Mouse (Mus musculus) liver, embryonic 16.5 days (tissue): ENCODE measurements around the gene Loxl4. TPM values are rescaled to one million over a fixed set of nuclear protein-coding genes. Genes with fewer than 3 reads are reported as not detected.

Source experiments
- ATAC-seq: fragments of 200-750 bp; cut with Nextera tagmentation; 2 replicates; pipeline ENCODE4 v1.8.0; 2017; ENCODE audit warnings: low read depth, mild to moderate bottlenecking, moderate number of reproducible peaks, moderate library complexity
- H3K27ac ChIP-seq: fragments of 300-500 bp; sonication (generic); 2 replicates; pipeline ENCODE4 v1.5.1; 2014; ENCODE audit warnings: mild to moderate bottlenecking, low read length
- H3K27me3 ChIP-seq: fragments of 300-500 bp; sonication (generic); 2 replicates; pipeline ENCODE4 v1.6.1; 2014; ENCODE audit warnings: low read depth, low read length, mixed read lengths; ENCODE audit not compliant: control insufficient read depth, insufficient read depth
- H3K36me3 ChIP-seq: fragments of 300-500 bp; sonication (generic); 2 replicates; pipeline ENCODE4 v1.6.1; 2014; ENCODE audit warnings: mild to moderate bottlenecking; ENCODE audit not compliant: control insufficient read depth, insufficient read depth
- H3K4me1 ChIP-seq: fragments of 300-500 bp; sonication (generic); 2 replicates; pipeline ENCODE4 v1.6.1; 2014; ENCODE audit warnings: low read depth, low read length, mixed read lengths; ENCODE audit not compliant: control insufficient read depth
- H3K4me2 ChIP-seq: fragments of 300-500 bp; sonication (generic); 2 replicates; pipeline ENCODE4 v1.6.1; 2014; ENCODE audit warnings: low read depth, low read length, mixed read lengths
- H3K4me3 ChIP-seq: fragments of 300-500 bp; sonication (generic); 2 replicates; pipeline ENCODE4 v1.5.1; 2014; ENCODE audit warnings: low read depth, mild to moderate bottlenecking, low read length
- H3K9ac ChIP-seq: fragments of 300-500 bp; sonication (generic); 2 replicates; pipeline ENCODE4 v1.6.1; 2014; ENCODE audit warnings: low read depth, low read length
- H3K9me3 ChIP-seq: fragments of 300-500 bp; sonication (generic); replicated peaks from 2 replicates; pipeline ENCODE4 v1.6.1; 2016; ENCODE audit warnings: low read length; ENCODE audit not compliant: control insufficient read depth
- WGBS: fragments of 180-500 bp; shearing (Covaris S2); extraction: QIAGEN DNeasy Blood & Tissue Kit; methylation state at CpG from one replicate; pipeline ENCODE4 v1.1.7; 2014; ENCODE audit not compliant: insufficient replicate concordance; 5-methylcytosine and 5-hydroxymethylcytosine counted together
- polyA plus RNA-seq: library from polyadenylated mRNA; unstranded; fragments of >200 nt; fragmentation: Nextera tagmentation; extraction: Ambion mirVana; gene quantifications from 2 replicates; pipeline ENCODE4 v1.2.1, GENCODE M21; 2015

Loxl4 gene
- polyA plus RNA-seq, 1 experiment from 2014 or later, result 0.09 TPM

- Histone ChIP-seq H3K4me1 (peaks cover 19% of the 10 kb centered on the region), H3K9me3 (no peaks in the 10 kb centered on the region), H3K36me3 (peaks cover 5% of the 10 kb centered on the region), H3K4me3 (0 out of 2 replicates have a peak overlapping the region, but pooled peaks have one; percentile 1), H3K4me2 (no peak overlapping the region), H3K9ac (no peak overlapping the region; the same call in 1 of the 2 replicates), H3K27me3 (no peaks in the 10 kb centered on the region), H3K27ac (peak overlapping the region; percentile 34)
- peak; percentile 73 for ATAC-seq
- WGBS, result 57% methylated on average over 3 of the region's 3 CpGs
Measured at GRCm38 (mm10) chr19:42584188-42584587, 28.4 kb downstream of the Loxl4 start.

GRCm38 (mm10) chr19:42583677-42584076, 28.9 kb downstream of the Loxl4 start:
- peak overlapping the region; percentile 89 for H3K27ac ChIP-seq
- H3K36me3 ChIP-seq, result peaks cover 5% of the 10 kb centered on the region
- peak overlapping the region; percentile 41; the same call in 1 of the 2 replicates for H3K4me2 ChIP-seq
- peak overlapping the region; percentile 33 for H3K9ac ChIP-seq
- peaks cover 19% of the 10 kb centered on the region for H3K4me1 ChIP-seq
- H3K27me3 ChIP-seq, result no peaks in the 10 kb centered on the region
- 51% methylated on average over 5 of the region's 5 CpGs for WGBS
- H3K4me3 ChIP-seq, result peak overlapping the region; percentile 10; the same call in 1 of the 2 replicates
- ATAC-seq, result peak; percentile 80
- no peaks in the 10 kb centered on the region for H3K9me3 ChIP-seq

- H3K4me1 ChIP-seq, result peaks cover 19% of the 10 kb centered on the region
- H3K9ac ChIP-seq, result peak overlapping the region; percentile 33
- 67% methylated on average over 13 of the region's 13 CpGs for WGBS
- peak overlapping the region; percentile 89 for H3K27ac ChIP-seq
- H3K9me3 ChIP-seq, result no peaks in the 10 kb centered on the region
- H3K36me3 ChIP-seq, result peaks cover 5% of the 10 kb centered on the region
- H3K27me3 ChIP-seq, result no peaks in the 10 kb centered on the region
- peak overlapping the region; percentile 16; the same call in 1 of the 2 replicates for H3K4me3 ChIP-seq
- peak overlapping the region; percentile 41; the same call in 1 of the 2 replicates for H3K4me2 ChIP-seq
- peak; percentile 65 for ATAC-seq
Measured at GRCm38 (mm10) chr19:42582811-42583370, 29.7 kb downstream of the Loxl4 start.

- peak; percentile 31; the same call in 1 of the 2 replicates for ATAC-seq
- H3K4me3 ChIP-seq, result no peak overlapping the region
- WGBS, result 43% methylated on average over 4 of the region's 4 CpGs
Measured at GRCm38 (mm10) chr19:42580701-42581100, 31.9 kb downstream of the Loxl4 start.

GRCm38 (mm10) chr19:42578631-42579030, 34.0 kb downstream of the Loxl4 start:
- no peaks in the 10 kb centered on the region; the same call in none of the 2 replicates for H3K36me3 ChIP-seq
- no peak for ATAC-seq
- 88% methylated on average over 4 of the region's 4 CpGs for WGBS

More at GRCm38 (mm10) chr19:42580701-42581100, 31.9 kb downstream of the Loxl4 start:
- no peak overlapping the region for H3K9ac ChIP-seq
- no peaks in the 10 kb centered on the region for H3K9me3 ChIP-seq
- peaks cover 19% of the 10 kb centered on the region for H3K4me1 ChIP-seq
- no peaks in the 10 kb centered on the region for H3K27me3 ChIP-seq
- no peak overlapping the region for H3K27ac ChIP-seq
- no peaks in the 10 kb centered on the region; the same call in none of the 2 replicates for H3K36me3 ChIP-seq
- no peak overlapping the region for H3K4me2 ChIP-seq

GRCm38 (mm10) chr19:42576856-42577255, 35.8 kb downstream of the Loxl4 start:
- no peak for ATAC-seq
- Histone ChIP-seq H3K9ac (no peak overlapping the region), H3K4me1 (no peaks in the 10 kb centered on the region), H3K9me3 (no peaks in the 10 kb centered on the region), H3K4me3 (no peak overlapping the region), H3K27ac (no peak overlapping the region), H3K27me3 (no peaks in the 10 kb centered on the region), H3K4me2 (no peak overlapping the region), H3K36me3 (no peaks in the 10 kb centered on the region)
- WGBS, result 71% methylated on average over 1 of the region's 1 CpGs

More at GRCm38 (mm10) chr19:42578631-42579030, 34.0 kb downstream of the Loxl4 start:
- H3K9ac ChIP-seq, result no peak overlapping the region
- H3K27ac ChIP-seq, result no peak overlapping the region
- no peak overlapping the region for H3K4me2 ChIP-seq
- H3K4me3 ChIP-seq, result no peak overlapping the region
- H3K27me3 ChIP-seq, result no peaks in the 10 kb centered on the region
- peaks cover 11% of the 10 kb centered on the region for H3K4me1 ChIP-seq
- H3K9me3 ChIP-seq, result no peaks in the 10 kb centered on the region

- Histone ChIP-seq H3K9ac (no peak overlapping the region), H3K27me3 (no peaks in the 10 kb centered on the region), H3K4me2 (no peak overlapping the region), H3K4me3 (no peak overlapping the region), H3K27ac (no peak overlapping the region), H3K9me3 (no peaks in the 10 kb centered on the region), H3K36me3 (no peaks in the 10 kb centered on the region), H3K4me1 (no peaks in the 10 kb centered on the region)
- ATAC-seq, result no peak
- WGBS, result 35% methylated on average over 2 of the region's 2 CpGs
Measured at GRCm38 (mm10) chr19:42575317-42575716, 37.3 kb downstream of the Loxl4 start.

GRCm38 (mm10) chr19:42571291-42571690, 41.3 kb downstream of the Loxl4 start:
- no peaks in the 10 kb centered on the region for H3K36me3 ChIP-seq
- H3K9ac ChIP-seq, result no peak overlapping the region
- ATAC-seq, result no peak
- no peak overlapping the region for H3K4me2 ChIP-seq
- H3K4me1 ChIP-seq, result no peaks in the 10 kb centered on the region
- no peaks in the 10 kb centered on the region for H3K9me3 ChIP-seq
- WGBS, result 72% methylated on average over 4 of the region's 4 CpGs
- no peak overlapping the region for H3K4me3 ChIP-seq
- H3K27me3 ChIP-seq, result no peaks in the 10 kb centered on the region
- no peak overlapping the region for H3K27ac ChIP-seq

GRCm38 (mm10) chr19:42569076-42569475, 43.5 kb downstream of the Loxl4 start:
- WGBS, result 56% methylated on average over 2 of the region's 2 CpGs
- no peak for ATAC-seq
- H3K9ac ChIP-seq, result no peak overlapping the region
- no peak overlapping the region for H3K4me2 ChIP-seq
- no peaks in the 10 kb centered on the region for H3K27me3 ChIP-seq
- no peaks in the 10 kb centered on the region for H3K9me3 ChIP-seq
- H3K27ac ChIP-seq, result no peak overlapping the region
- no peaks in the 10 kb centered on the region for H3K4me1 ChIP-seq
- H3K36me3 ChIP-seq, result no peaks in the 10 kb centered on the region
- no peak overlapping the region for H3K4me3 ChIP-seq
